Mouse (Mus musculus): Measurements from ENCODE around the gene Rimbp2.

DNA sequence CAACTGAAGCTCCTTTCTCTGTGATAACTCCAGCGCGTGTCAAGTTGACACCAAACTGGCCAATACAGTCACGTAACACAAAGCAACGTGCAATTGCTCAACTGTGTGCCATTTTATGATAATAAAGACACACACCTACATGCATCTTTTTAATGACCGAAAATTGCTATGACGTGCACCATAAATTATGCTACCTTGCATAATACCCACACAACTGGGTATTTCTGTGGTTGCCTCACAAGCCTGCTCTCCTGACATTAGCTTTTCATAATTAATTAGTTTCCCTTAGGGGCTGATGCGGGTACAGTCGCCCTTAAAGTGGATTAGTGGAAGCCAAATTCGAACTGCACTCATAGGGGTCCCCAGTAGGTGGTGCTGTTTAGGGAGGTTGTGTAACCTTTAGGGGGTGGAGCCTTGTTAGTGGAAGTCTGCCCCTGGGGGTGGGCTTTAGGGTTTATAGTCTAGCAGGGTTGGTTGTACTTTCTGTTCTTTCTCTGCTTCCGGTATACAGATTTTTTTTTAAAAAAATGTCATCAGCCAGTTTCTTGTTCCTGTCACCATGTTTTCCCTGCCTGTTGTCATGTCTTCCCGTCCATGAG is 220.8 kb downstream of the Rimbp2 start:
- no peak for TF ChIP-seq CTCF (IDR thresholded peaks at IDR 0.05; ENCODE audit: extremely low read depth, insufficient read length, insufficient replicate concordance, low read depth, low read length)
- TF ChIP-seq POLR2A (IDR thresholded peaks at IDR 0.05; ENCODE audit: low read depth, low read length): no peak
